Mouse (Mus musculus): ENCODE measurements around the gene Smim7. TPM values are rescaled to one million over a fixed set of nuclear protein-coding genes. Genes with fewer than 3 reads are reported as not detected.

Gene Smim7
- total and polyA plus RNA-seq, 3 experiments: 39.3 to 43.6 TPM; not detected in 1

DNA sequence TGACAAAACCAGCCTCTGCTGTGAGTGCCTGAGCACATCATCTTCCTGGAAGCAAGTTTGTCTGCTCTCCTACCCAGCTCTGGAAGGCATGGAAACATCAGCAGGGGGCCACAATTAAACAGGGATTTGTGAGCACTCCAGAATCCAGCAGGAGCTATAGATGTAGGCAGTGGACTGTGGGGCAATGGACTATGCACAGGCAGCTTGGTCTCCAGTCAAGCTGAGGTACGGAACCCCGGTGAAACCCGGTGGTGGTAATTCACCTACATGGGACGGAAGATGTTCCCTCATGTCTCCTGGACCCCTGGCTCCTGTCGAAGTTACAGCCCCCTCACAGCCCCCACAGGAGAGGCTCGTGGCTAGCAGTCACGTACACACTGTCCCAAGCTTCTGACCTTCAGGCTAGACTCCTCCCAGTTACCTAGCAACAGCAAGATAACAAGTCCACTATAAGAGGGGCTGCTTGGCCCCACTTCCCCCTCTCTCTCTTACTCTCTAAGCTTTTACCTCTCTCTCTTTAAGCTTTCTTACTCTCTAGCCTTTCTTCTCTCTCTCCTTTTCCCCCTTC is 53.4 kb downstream of the Smim7 start:
- H3K36me3 ChIP-seq (ENCODE audit: control insufficient read depth in 1 of 2, insufficient read depth in 2 of 2, low read length in 2 of 2): peaks cover 4 to 8% of the 10 kb centered on the region in 2 experiments
- no peak for DNase-seq (ENCODE audit: low read depth, low spot score)

More for the DNA sequence above, 53.4 kb downstream of the Smim7 start:
- H3K79me2 ChIP-seq (ENCODE audit: control insufficient read depth, insufficient read depth, low read length, poor library complexity): peaks cover 32% of the 10 kb centered on the region
- no peaks in the 10 kb centered on the region for H3K9me3 ChIP-seq (replicated peaks; ENCODE audit: insufficient read depth, low read length)
- H3K27me3 ChIP-seq (ENCODE audit: control insufficient read depth in 1 of 2, insufficient read depth in 2 of 2, low read length in 2 of 2): no peaks in the 10 kb centered on the region
- no peak overlapping the region for H3K27ac ChIP-seq (ENCODE audit: control insufficient read depth, low read depth, low read length)
- TF ChIP-seq POLR2A (IDR thresholded peaks at IDR 0.05; ENCODE audit: control insufficient read depth in 1 of 2, insufficient read depth in 1 of 2, low read depth in 1 of 2, low read length in 2 of 2, poor library complexity in 1 of 2) (no peak), USF2 (IDR thresholded peaks at IDR 0.05; ENCODE audit: borderline replicate concordance in 1 of 2, insufficient read depth in 1 of 2, low read depth in 1 of 2, low read length in 2 of 2) (no peak), TCF12 (IDR thresholded peaks at IDR 0.05; ENCODE audit: low read depth, low read length) (no peak), USF1 (IDR thresholded peaks at IDR 0.05; ENCODE audit: low read depth, low read length) (no peak), KAT2A (conservative IDR thresholded peaks at IDR 0.05; ENCODE audit: low read depth, low read length) (no peak), SIN3A (IDR thresholded peaks at IDR 0.05; ENCODE audit: low read length) (no peak), MAFK (IDR thresholded peaks at IDR 0.05; ENCODE audit: borderline replicate concordance, low read depth, low read length) (no peak), POLR2AphosphoS2 (IDR thresholded peaks at IDR 0.05; ENCODE audit: low read length) (no peak), CHD2 (IDR thresholded peaks at IDR 0.05; ENCODE audit: low read length) (no peak), ELF1 (IDR thresholded peaks at IDR 0.05; ENCODE audit: low read depth, low read length) (no peak), NELFE (IDR thresholded peaks at IDR 0.05; ENCODE audit: low read depth, low read length) (no peak), NRF1 (IDR thresholded peaks at IDR 0.05; ENCODE audit: insufficient read depth, low read depth, low read length, poor library complexity, severe bottlenecking) (no peak)
- no peak overlapping the region for H3K9ac ChIP-seq (ENCODE audit: control insufficient read depth, low read depth, low read length, poor library complexity, severe bottlenecking)
- peaks cover 0 to 3% of the 10 kb centered on the region in 2 experiments; a peak in 1 of 4 replicates for H3K4me1 ChIP-seq (ENCODE audit: control insufficient read depth in 1 of 2, insufficient read depth in 2 of 2, low read length in 2 of 2)
- no peak overlapping the region for H3K4me3 ChIP-seq (ENCODE audit: control insufficient read depth in 1 of 2, insufficient read depth in 1 of 2, low read depth in 2 of 2, low read length in 2 of 2)

Other genes starting within 250 kb of the Smim7 start
- 18.6 and 19.1 TPM in 2 replicates for gene Eps15l1, start 149.6 kb downstream of the Smim7 start, total RNA-seq (2012; rRNA removed)
- 10 to 100 TPM in 1 of 2 experiments, not detected in 1; 40.8 TPM for gene Eps15l1, start 149.6 kb downstream of the Smim7 start, polyA plus RNA-seq (2012; ENCODE audit: insufficient read depth in 1 of 2, insufficient read length in 2 of 2, low read depth in 1 of 2, low replicate concordance in 2 of 2, missing spikeins in 1 of 2)
- gene Calr3, start 127.2 kb downstream of the Smim7 start, total RNA-seq (2012; rRNA removed): 3.9 and 4.0 TPM in 2 replicates
- gene Calr3, start 127.2 kb downstream of the Smim7 start, polyA plus RNA-seq (2012; ENCODE audit: insufficient read depth in 1 of 2, insufficient read length in 2 of 2, low read depth in 1 of 2, low replicate concordance in 2 of 2, missing spikeins in 1 of 2): 1 to 10 TPM in 1 of 2 experiments, not detected in 1; 2.7 TPM
- gene 1700030K09Rik, start 127.2 kb downstream of the Smim7 start, total RNA-seq (2012; rRNA removed): 8.4 and 9.2 TPM in 2 replicates
- gene 1700030K09Rik, start 127.2 kb downstream of the Smim7 start, polyA plus RNA-seq (2012; ENCODE audit: insufficient read depth in 1 of 2, insufficient read length in 2 of 2, low read depth in 1 of 2, low replicate concordance in 2 of 2, missing spikeins in 1 of 2): 10 to 100 TPM in 1 of 2 experiments, not detected in 1; 10.3 TPM
- gene Cherp, start 95.9 kb downstream of the Smim7 start, total RNA-seq (2012; rRNA removed): 21.1 and 24.6 TPM in 2 replicates
- 100 to 1,000 TPM in 1 of 2 experiments, 10 to 100 TPM in 1; 78.0 to 106 TPM for gene Cherp, start 95.9 kb downstream of the Smim7 start, polyA plus RNA-seq (2012; ENCODE audit: insufficient read depth in 1 of 2, insufficient read length in 2 of 2, low read depth in 1 of 2, low replicate concordance in 2 of 2, missing spikeins in 1 of 2)
- gene Slc35e1, start 78.5 kb downstream of the Smim7 start, total RNA-seq (2012; rRNA removed): 24.4 and 31.7 TPM in 2 replicates
- gene Slc35e1, start 78.5 kb downstream of the Smim7 start, polyA plus RNA-seq (2012; ENCODE audit: insufficient read depth in 1 of 2, insufficient read length in 2 of 2, low read depth in 1 of 2, low replicate concordance in 2 of 2, missing spikeins in 1 of 2): 10 to 100 TPM in 1 of 2 experiments, not detected in 1; 30.4 TPM
- 14.1 and 15.0 TPM in 2 replicates for gene Med26, start 22.8 kb downstream of the Smim7 start, total RNA-seq (2012; rRNA removed)
- 10 to 100 TPM in 1 of 2 experiments, not detected in 1; 28.3 TPM for gene Med26, start 22.8 kb downstream of the Smim7 start, polyA plus RNA-seq (2012; ENCODE audit: insufficient read depth in 1 of 2, insufficient read length in 2 of 2, low read depth in 1 of 2, low replicate concordance in 2 of 2, missing spikeins in 1 of 2)
- gene Tmem38a, start 967 bp upstream of the Smim7 start, total RNA-seq (2012; rRNA removed): 0.92 and 1.1 TPM in 2 replicates
- 1 to 10 TPM in 1 of 2 experiments, not detected in 1; 3.0 TPM for gene Tmem38a, start 967 bp upstream of the Smim7 start, polyA plus RNA-seq (2012; ENCODE audit: insufficient read depth in 1 of 2, insufficient read length in 2 of 2, low read depth in 1 of 2, low replicate concordance in 2 of 2, missing spikeins in 1 of 2)
- 0.03 TPM in 1 of 2 replicates, not detected in the other for gene Nwd1, start 75.6 kb upstream of the Smim7 start, total RNA-seq (2012; rRNA removed)
- under 1 TPM in 1 of 2 experiments, not detected in 1; 0.03 TPM for gene Nwd1, start 75.6 kb upstream of the Smim7 start, polyA plus RNA-seq (2012; ENCODE audit: insufficient read depth in 1 of 2, insufficient read length in 2 of 2, low read depth in 1 of 2, low replicate concordance in 2 of 2, missing spikeins in 1 of 2)
- gene Sin3b, start 152.2 kb upstream of the Smim7 start, total RNA-seq (2012; rRNA removed): 123 and 139 TPM in 2 replicates
- gene Sin3b, start 152.2 kb upstream of the Smim7 start, polyA plus RNA-seq (2012; ENCODE audit: insufficient read depth in 1 of 2, insufficient read length in 2 of 2, low read depth in 1 of 2, low replicate concordance in 2 of 2, missing spikeins in 1 of 2): 100 to 1,000 TPM in 1 of 2 experiments, not detected in 1; 115 TPM
- gene F2rl3, start 190.8 kb upstream of the Smim7 start, total RNA-seq (2012; rRNA removed): 0.08 TPM in 1 of 2 replicates, not detected in the other
- gene F2rl3, start 190.8 kb upstream of the Smim7 start, polyA plus RNA-seq (2012; ENCODE audit: insufficient read depth in 1 of 2, insufficient read length in 2 of 2, low read depth in 1 of 2, low replicate concordance in 2 of 2, missing spikeins in 1 of 2): under 1 TPM in 1 of 2 experiments, not detected in 1; 0.11 TPM

All from MEL (cell line).